Mouse (Mus musculus) stomach, postnatal 0 days (tissue): ENCODE data around the gene Kptn.

Experiments used
- CTCF ChIP-seq: IDR thresholded peaks from 2 replicates; pipeline ENCODE4 v1.5.1; 2016; ENCODE audit warnings: antibody characterized with exemption, low read depth, mild to moderate bottlenecking, moderate library complexity
- EP300 ChIP-seq: optimal IDR thresholded peaks from 2 replicates; pipeline ENCODE3; 2016; ENCODE audit warnings: antibody characterized with exemption

DNA sequence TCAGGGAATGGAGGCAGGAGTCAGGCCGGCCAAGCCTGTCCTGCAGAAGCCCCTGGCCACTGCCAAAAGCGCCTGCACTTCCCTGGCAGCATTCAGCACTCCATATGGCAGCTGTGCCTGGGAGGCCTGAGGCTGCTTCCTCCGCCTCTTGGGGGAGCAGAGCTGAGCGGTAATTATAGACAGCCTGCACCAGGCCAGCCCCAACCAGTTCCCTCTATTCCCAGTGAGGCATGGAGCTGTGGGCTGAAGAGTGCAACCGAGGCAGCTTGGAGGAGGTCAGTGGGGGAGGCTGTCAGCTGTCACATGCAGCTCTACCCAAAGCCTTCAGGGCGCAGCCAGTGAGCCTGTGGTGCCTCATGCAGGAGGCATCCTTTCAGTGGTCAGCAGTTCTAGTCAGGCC lies 15.9 kb upstream of the Kptn start:
- TF ChIP-seq CTCF (no peak), EP300 (no peak)
